Mouse (Mus musculus): ENCODE measurements at regions not wholly inside any gene's neighbourhood (a gene's known extent, or its start where the extent isn't known, plus 50 kb on each side); places are given as distances from the start of the nearest gene placed in this dataset.

GRCm38 (mm10) chr10:21492254-21492894 is 100.6 kb upstream of the 1700020N01Rik start:
- peak; percentile 46; the same call in 1 of the 2 replicates for ATAC-seq (replicated peaks; ENCODE audit: low FRiP score, low read depth)
- Histone ChIP-seq H3K4me1 (replicated peaks; ENCODE audit: insufficient read depth, low read length) (no peaks in the 10 kb centered on the region), H3K36me3 (ENCODE audit: insufficient read depth, low read length) (no peaks in the 10 kb centered on the region), H3K27me3 (ENCODE audit: insufficient read depth, low read length) (no peaks in the 10 kb centered on the region), H3K4me3 (replicated peaks; ENCODE audit: low read depth, low read length) (no peak overlapping the region), H3K9me3 (replicated peaks; ENCODE audit: low read length) (no peaks in the 10 kb centered on the region), H3K27ac (no peak overlapping the region), H3K9ac (ENCODE audit: low read depth, low read length) (no peak overlapping the region), H3K4me2 (ENCODE audit: low read length) (no peak overlapping the region)
- DNase-seq (ENCODE audit: low spot score), result peak; percentile 52
- no peak for TF ChIP-seq CTCF (IDR thresholded peaks at IDR 0.05; ENCODE audit: low read depth)
- 26% methylated on average over 7 of the region's 7 CpGs for WGBS

GRCm38 (mm10) chr10:21494536-21494935 is 98.4 kb upstream of the 1700020N01Rik start:
- no peak for TF ChIP-seq CTCF (IDR thresholded peaks at IDR 0.05; ENCODE audit: low read depth)
- DNase-seq (ENCODE audit: low spot score) (no peak), ATAC-seq (replicated peaks; ENCODE audit: low FRiP score, low read depth) (no peak)
- 30% methylated on average over 1 of the region's 1 CpGs for WGBS
- no peaks in the 10 kb centered on the region for H3K36me3 ChIP-seq (ENCODE audit: insufficient read depth, low read length)
- no peaks in the 10 kb centered on the region for H3K27me3 ChIP-seq (ENCODE audit: insufficient read depth, low read length)
- H3K9me3 ChIP-seq (replicated peaks; ENCODE audit: low read length), result no peaks in the 10 kb centered on the region
- H3K27ac ChIP-seq, result no peak overlapping the region
- H3K4me1 ChIP-seq (replicated peaks; ENCODE audit: insufficient read depth, low read length), result no peaks in the 10 kb centered on the region
- no peak overlapping the region for H3K4me3 ChIP-seq (replicated peaks; ENCODE audit: low read depth, low read length)
- no peak overlapping the region for H3K4me2 ChIP-seq (ENCODE audit: low read length)
- H3K9ac ChIP-seq (ENCODE audit: low read depth, low read length), result no peak overlapping the region

GRCm38 (mm10) chr10:21497110-21497509 is 95.8 kb upstream of the 1700020N01Rik start:
- DNase-seq (ENCODE audit: low spot score) (no peak), ATAC-seq (replicated peaks; ENCODE audit: low FRiP score, low read depth) (no peak)
- no peaks in the 10 kb centered on the region for H3K9me3 ChIP-seq (replicated peaks; ENCODE audit: low read length)
- no peaks in the 10 kb centered on the region for H3K4me1 ChIP-seq (replicated peaks; ENCODE audit: insufficient read depth, low read length)
- TF ChIP-seq CTCF (IDR thresholded peaks at IDR 0.05; ENCODE audit: low read depth), result no peak
- H3K9ac ChIP-seq (ENCODE audit: low read depth, low read length), result no peak overlapping the region
- no peak overlapping the region for H3K27ac ChIP-seq
- H3K27me3 ChIP-seq (ENCODE audit: insufficient read depth, low read length), result no peaks in the 10 kb centered on the region
- no peaks in the 10 kb centered on the region for H3K36me3 ChIP-seq (ENCODE audit: insufficient read depth, low read length)
- H3K4me2 ChIP-seq (ENCODE audit: low read length), result no peak overlapping the region
- WGBS, result 81% methylated on average over 3 of the region's 3 CpGs
- no peak overlapping the region for H3K4me3 ChIP-seq (replicated peaks; ENCODE audit: low read depth, low read length)

GRCm38 (mm10) chr10:21498143-21498542 is 94.8 kb upstream of the 1700020N01Rik start:
- DNase-seq (ENCODE audit: low spot score) (no peak), ATAC-seq (replicated peaks; ENCODE audit: low FRiP score, low read depth) (no peak)
- H3K4me2 ChIP-seq (ENCODE audit: low read length), result no peak overlapping the region
- no peak overlapping the region for H3K4me3 ChIP-seq (replicated peaks; ENCODE audit: low read depth, low read length)
- no peaks in the 10 kb centered on the region for H3K4me1 ChIP-seq (replicated peaks; ENCODE audit: insufficient read depth, low read length)
- no peaks in the 10 kb centered on the region for H3K36me3 ChIP-seq (ENCODE audit: insufficient read depth, low read length)
- H3K9ac ChIP-seq (ENCODE audit: low read depth, low read length), result no peak overlapping the region
- H3K9me3 ChIP-seq (replicated peaks; ENCODE audit: low read length), result no peaks in the 10 kb centered on the region
- 84% methylated on average over 4 of the region's 4 CpGs for WGBS
- H3K27ac ChIP-seq, result no peak overlapping the region
- H3K27me3 ChIP-seq (ENCODE audit: insufficient read depth, low read length), result no peaks in the 10 kb centered on the region
- no peak for TF ChIP-seq CTCF (IDR thresholded peaks at IDR 0.05; ENCODE audit: low read depth)

DNA sequence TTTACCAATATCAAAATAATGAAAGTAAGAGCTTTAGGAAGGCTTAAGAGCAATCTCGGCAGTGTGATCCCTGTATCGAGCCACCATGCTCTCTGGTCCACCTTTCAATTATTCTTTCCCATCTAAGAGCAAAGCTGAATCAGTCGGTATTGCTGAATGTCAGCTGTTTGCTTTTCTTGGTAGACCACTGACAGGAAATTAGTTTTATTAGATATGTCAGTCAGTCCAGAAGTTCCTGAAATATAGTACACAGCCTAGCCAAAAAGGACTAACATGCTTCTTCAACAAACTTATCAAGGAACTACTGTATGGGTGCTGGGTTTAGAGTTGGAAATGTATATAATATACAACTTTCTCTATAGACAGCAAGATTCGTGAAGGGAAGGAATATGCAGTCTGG is 91.3 kb upstream of the 1700020N01Rik start:
- WGBS, result 80% methylated on average over 4 of the region's 4 CpGs
- no peaks in the 10 kb centered on the region for H3K4me1 ChIP-seq (replicated peaks; ENCODE audit: insufficient read depth, low read length)
- no peaks in the 10 kb centered on the region for H3K27me3 ChIP-seq (ENCODE audit: insufficient read depth, low read length)
- no peak overlapping the region for H3K9ac ChIP-seq (ENCODE audit: low read depth, low read length)
- H3K4me3 ChIP-seq (replicated peaks; ENCODE audit: low read depth, low read length), result no peak overlapping the region
- H3K9me3 ChIP-seq (replicated peaks; ENCODE audit: low read length), result no peaks in the 10 kb centered on the region
- H3K36me3 ChIP-seq (ENCODE audit: insufficient read depth, low read length), result no peaks in the 10 kb centered on the region
- ATAC-seq (replicated peaks; ENCODE audit: low FRiP score, low read depth), result no peak
- no peak overlapping the region for H3K4me2 ChIP-seq (ENCODE audit: low read length)
- no peak overlapping the region for H3K27ac ChIP-seq
- no peak for TF ChIP-seq CTCF (IDR thresholded peaks at IDR 0.05; ENCODE audit: low read depth)
- DNase-seq (ENCODE audit: low spot score), result no peak

DNA sequence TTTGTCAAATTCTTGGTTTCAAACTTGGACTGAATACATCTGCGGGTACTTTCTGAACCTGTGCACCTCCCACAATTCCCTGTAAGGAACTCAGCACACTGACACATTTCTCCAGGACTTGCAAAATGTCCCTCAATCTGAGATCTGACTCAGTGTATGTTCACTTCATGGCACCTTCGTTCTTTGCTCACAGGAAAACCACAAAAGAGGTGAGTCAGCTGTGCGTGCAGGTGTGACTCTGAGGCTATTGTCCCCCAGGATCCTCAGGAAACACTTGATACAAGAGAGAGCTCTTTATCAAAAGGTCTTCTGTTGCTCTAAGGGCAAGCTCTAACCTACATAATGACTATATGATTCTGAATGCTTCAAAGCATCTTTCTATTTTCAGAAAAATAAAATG is 88.5 kb upstream of the 1700020N01Rik start:
- H3K27me3 ChIP-seq (ENCODE audit: insufficient read depth, low read length), result no peaks in the 10 kb centered on the region
- no peak overlapping the region for H3K4me2 ChIP-seq (ENCODE audit: low read length)
- no peak for TF ChIP-seq CTCF (IDR thresholded peaks at IDR 0.05; ENCODE audit: low read depth)
- H3K4me1 ChIP-seq (replicated peaks; ENCODE audit: insufficient read depth, low read length), result no peaks in the 10 kb centered on the region
- WGBS, result 80% methylated on average over 3 of the region's 3 CpGs
- ATAC-seq (replicated peaks; ENCODE audit: low FRiP score, low read depth) (no peak), DNase-seq (ENCODE audit: low spot score) (no peak)
- no peaks in the 10 kb centered on the region for H3K9me3 ChIP-seq (replicated peaks; ENCODE audit: low read length)
- H3K9ac ChIP-seq (ENCODE audit: low read depth, low read length), result no peak overlapping the region
- H3K36me3 ChIP-seq (ENCODE audit: insufficient read depth, low read length), result no peaks in the 10 kb centered on the region
- no peak overlapping the region for H3K27ac ChIP-seq
- H3K4me3 ChIP-seq (replicated peaks; ENCODE audit: low read depth, low read length), result no peak overlapping the region

DNA sequence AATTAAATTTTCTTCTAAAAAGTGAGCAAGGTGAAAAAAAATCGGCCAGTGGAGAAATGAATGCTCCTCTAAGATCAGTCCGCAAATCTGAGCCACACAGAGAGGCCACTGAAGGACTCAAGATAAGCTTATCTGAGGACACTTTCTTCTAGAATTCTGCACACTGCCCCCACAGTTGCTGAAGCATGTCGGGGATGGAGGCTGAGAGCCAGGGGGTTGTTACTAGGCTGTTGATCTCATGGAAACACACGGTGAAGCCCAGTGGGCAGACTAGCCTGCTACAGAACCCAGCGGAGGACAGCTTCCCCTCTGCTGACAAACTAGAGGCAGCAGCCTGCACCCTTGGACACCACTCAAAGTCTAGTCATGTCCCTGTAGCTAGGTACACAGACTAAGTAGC is 81.6 kb upstream of the 1700020N01Rik start:
- H3K4me1 ChIP-seq (replicated peaks; ENCODE audit: insufficient read depth, low read length), result no peaks in the 10 kb centered on the region
- WGBS, result 63% methylated on average over 5 of the region's 5 CpGs
- no peak overlapping the region for H3K9ac ChIP-seq (ENCODE audit: low read depth, low read length)
- ATAC-seq (replicated peaks; ENCODE audit: low FRiP score, low read depth) (no peak), DNase-seq (ENCODE audit: low spot score) (no peak)
- H3K4me2 ChIP-seq (ENCODE audit: low read length), result no peak overlapping the region
- H3K9me3 ChIP-seq (replicated peaks; ENCODE audit: low read length), result no peaks in the 10 kb centered on the region
- no peaks in the 10 kb centered on the region for H3K27me3 ChIP-seq (ENCODE audit: insufficient read depth, low read length)
- H3K4me3 ChIP-seq (replicated peaks; ENCODE audit: low read depth, low read length), result no peak overlapping the region
- no peaks in the 10 kb centered on the region for H3K36me3 ChIP-seq (ENCODE audit: insufficient read depth, low read length)
- TF ChIP-seq CTCF (IDR thresholded peaks at IDR 0.05; ENCODE audit: low read depth), result no peak
- no peak overlapping the region for H3K27ac ChIP-seq
